Mouse (Mus musculus) kidney, postnatal 0 days (tissue): ENCODE data around the gene Rbm4b. TPM values are rescaled to one million over a fixed set of nuclear protein-coding genes. Genes with fewer than 3 reads are reported as not detected.
A peak's percentile ranks its signal among the peaks of the same experiment; 100 is the strongest.

Experiments
- ATAC-seq: fragments of 200-750 bp; cut with Nextera tagmentation; replicated peaks from 2 replicates; pipeline ENCODE4 v1.8.0; 2017; ENCODE audit warnings: low read depth, moderate number of reproducible peaks, moderate TSS enrichment, moderate library complexity; ENCODE audit not compliant: low FRiP score
- DNase-seq: peaks from one replicate; pipeline ENCODE4 v3.0.0-alpha.2; 2016; ENCODE audit warnings: low spot score
- H3K27ac ChIP-seq: fragments of 300-500 bp; sonication (generic); 2 replicates; pipeline ENCODE4 v1.5.1; 2014; ENCODE audit warnings: mild to moderate bottlenecking
- H3K27me3 ChIP-seq: fragments of 300-500 bp; sonication (generic); 2 replicates; pipeline ENCODE4 v1.6.1; 2014; ENCODE audit warnings: low read length, mixed read lengths; ENCODE audit not compliant: insufficient read depth
- H3K36me3 ChIP-seq: fragments of 300-500 bp; sonication (generic); 2 replicates; pipeline ENCODE4 v1.6.1; 2014; ENCODE audit warnings: low read length, mixed read lengths; ENCODE audit not compliant: insufficient read depth
- H3K4me1 ChIP-seq: fragments of 300-500 bp; sonication (generic); replicated peaks from 2 replicates; pipeline ENCODE4 v1.6.1; 2014; ENCODE audit warnings: antibody characterized with exemption, low read length, mixed read lengths; ENCODE audit not compliant: insufficient read depth
- H3K4me2 ChIP-seq: fragments of 300-500 bp; sonication (generic); 2 replicates; pipeline ENCODE4 v1.6.1; 2014; ENCODE audit warnings: mild to moderate bottlenecking, low read length, moderate library complexity, mixed read lengths
- H3K4me3 ChIP-seq: fragments of 300-500 bp; sonication (generic); replicated peaks from 2 replicates; pipeline ENCODE4 v1.5.1; 2014; ENCODE audit warnings: low read depth, low read length
- H3K9ac ChIP-seq: fragments of 300-500 bp; sonication (generic); 2 replicates; pipeline ENCODE4 v1.6.1; 2014; ENCODE audit warnings: low read depth, low read length
- H3K9me3 ChIP-seq: fragments of 300-500 bp; sonication (generic); replicated peaks from 2 replicates; pipeline ENCODE4 v1.6.1; 2016; ENCODE audit warnings: low read length, inconsistent platforms, mixed read lengths
- CTCF ChIP-seq: IDR thresholded peaks from 2 replicates; pipeline ENCODE4 v1.5.1; 2016; ENCODE audit warnings: antibody characterized with exemption, low read depth, mild to moderate bottlenecking, moderate library complexity
- WGBS: fragments of 180-500 bp; shearing (Covaris S2); extraction: QIAGEN DNeasy Blood & Tissue Kit; methylation state at CpG from one replicate; pipeline ENCODE4 v1.1.7; 2014; 5-methylcytosine and 5-hydroxymethylcytosine counted together
- polyA plus RNA-seq: library from polyadenylated mRNA; unstranded; fragments of >200 nt; fragmentation: Nextera tagmentation; extraction: Ambion mirVana; gene quantifications from 2 replicates; pipeline ENCODE4 v1.2.1, GENCODE M21; 2015

Gene Rbm4b
- polyA plus RNA-seq, 1 experiment from 2014 or later, result 44.9 TPM

DNA sequence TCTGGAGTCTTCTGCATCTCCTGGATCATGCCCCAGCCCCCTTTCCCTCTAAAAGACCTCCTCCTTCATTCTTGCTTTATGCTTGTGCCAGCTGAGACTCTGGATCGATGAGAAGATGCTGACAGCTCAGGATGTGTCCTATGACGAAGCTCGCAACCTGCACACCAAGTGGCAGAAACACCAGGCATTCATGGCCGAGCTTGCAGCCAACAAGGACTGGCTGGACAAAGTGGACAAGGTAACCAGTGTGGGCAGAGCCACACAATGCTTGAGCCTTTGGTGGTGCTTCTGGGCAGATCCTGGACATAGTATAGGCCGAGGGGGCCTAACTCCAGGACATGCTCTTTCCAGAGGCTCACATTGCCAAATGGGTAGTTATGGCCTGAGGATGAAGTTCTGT lies 16.5 kb upstream of the Rbm4b start:
- no peak overlapping the region for H3K27ac ChIP-seq
- no peak for DNase-seq
- ATAC-seq, result no peak
- H3K27me3 ChIP-seq, result no peaks in the 10 kb centered on the region
- no peaks in the 10 kb centered on the region for H3K4me1 ChIP-seq
- TF ChIP-seq CTCF, result no peak
- H3K9ac ChIP-seq, result no peak overlapping the region
- no peak overlapping the region for H3K4me2 ChIP-seq
- WGBS, result 89% methylated on average over 5 of the region's 5 CpGs
- H3K36me3 ChIP-seq, result peaks cover 12% of the 10 kb centered on the region; the same call in 1 of the 2 replicates
- H3K4me3 ChIP-seq, result no peak overlapping the region
- no peaks in the 10 kb centered on the region for H3K9me3 ChIP-seq

DNA sequence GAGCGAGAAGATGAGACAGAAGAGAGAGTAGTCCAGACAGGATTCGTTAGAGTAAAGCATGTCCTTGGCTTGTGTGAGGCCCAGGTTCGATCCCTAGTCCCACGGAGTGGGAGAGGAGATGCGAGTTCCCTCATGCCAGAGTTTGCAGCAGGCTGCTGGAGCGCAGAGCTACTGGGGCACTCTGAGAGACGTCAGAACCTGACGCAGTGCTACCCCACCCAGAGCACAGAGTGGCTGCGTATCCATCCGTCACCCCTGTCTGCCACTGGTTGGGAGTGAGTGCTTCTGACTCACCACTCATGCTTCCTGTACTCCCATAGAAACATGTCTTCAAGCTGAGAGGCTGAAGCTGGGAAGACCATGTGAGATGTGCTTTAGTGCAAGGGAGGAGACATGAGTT lies 14.8 kb upstream of the Rbm4b start:
- no peak for ATAC-seq
- Histone ChIP-seq H3K27me3 (no peaks in the 10 kb centered on the region), H3K36me3 (peaks cover 12% of the 10 kb centered on the region; the same call in 1 of the 2 replicates), H3K4me1 (no peaks in the 10 kb centered on the region), H3K4me2 (no peak overlapping the region), H3K9me3 (no peaks in the 10 kb centered on the region), H3K4me3 (no peak overlapping the region), H3K9ac (no peak overlapping the region), H3K27ac (no peak overlapping the region)
- WGBS, result 69% methylated on average over 10 of the region's 10 CpGs
- DNase-seq, result no peak
- no peak for TF ChIP-seq CTCF

DNA sequence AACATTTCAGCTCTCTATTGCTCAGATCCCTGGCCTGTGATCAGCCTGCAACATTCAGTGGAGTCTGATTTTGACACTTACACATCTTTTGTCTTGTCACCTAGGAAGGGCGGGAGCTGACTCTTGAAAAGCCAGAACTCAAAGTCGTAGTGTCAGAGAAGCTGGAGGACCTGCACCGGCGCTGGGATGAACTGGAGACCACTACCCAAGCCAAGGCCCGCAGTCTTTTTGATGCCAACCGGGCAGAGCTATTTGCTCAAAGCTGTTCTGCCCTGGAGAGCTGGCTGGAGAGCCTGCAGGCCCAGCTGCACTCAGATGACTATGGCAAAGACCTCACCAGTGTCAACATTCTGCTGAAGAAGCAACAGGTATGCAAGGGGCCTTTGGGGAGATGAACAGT lies 14.1 kb upstream of the Rbm4b start:
- TF ChIP-seq CTCF, result no peak
- Histone ChIP-seq H3K9me3 (no peaks in the 10 kb centered on the region), H3K4me3 (no peak overlapping the region), H3K4me1 (no peaks in the 10 kb centered on the region), H3K9ac (no peak overlapping the region), H3K27ac (no peak overlapping the region), H3K36me3 (peaks cover 12% of the 10 kb centered on the region; the same call in 1 of the 2 replicates), H3K4me2 (no peak overlapping the region), H3K27me3 (no peaks in the 10 kb centered on the region)
- ATAC-seq (no peak), DNase-seq (no peak)
- 91% methylated on average over 6 of the region's 6 CpGs for WGBS

DNA sequence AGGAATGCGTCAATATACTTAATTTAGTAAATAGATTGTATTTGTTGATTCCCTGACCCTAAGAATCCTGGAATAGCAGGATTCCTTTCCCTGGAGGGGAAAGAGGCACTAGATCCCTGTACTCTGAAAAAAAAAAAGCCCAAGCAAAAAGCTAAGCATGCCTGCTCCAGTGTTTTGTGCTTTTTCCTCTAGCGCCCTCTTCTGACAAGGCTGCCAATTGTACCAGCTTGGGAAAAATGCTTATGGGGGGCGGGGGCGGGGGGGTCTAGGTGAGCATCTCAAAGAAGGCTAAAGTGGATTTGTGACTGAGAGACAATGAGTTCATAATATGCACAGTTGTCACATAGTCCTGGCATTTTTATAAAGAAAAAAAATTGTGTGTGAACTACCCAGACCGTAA lies 12.8 kb upstream of the Rbm4b start:
- no peak overlapping the region for H3K4me3 ChIP-seq
- H3K4me1 ChIP-seq, result no peaks in the 10 kb centered on the region
- WGBS, result 43% methylated on average over 5 of the region's 5 CpGs
- H3K36me3 ChIP-seq, result peaks cover 17% of the 10 kb centered on the region; the same call in 1 of the 2 replicates
- TF ChIP-seq CTCF, result peak; percentile 69
- no peak overlapping the region for H3K27ac ChIP-seq
- H3K4me2 ChIP-seq, result no peak overlapping the region
- no peak overlapping the region for H3K9ac ChIP-seq
- ATAC-seq, result no peak
- H3K9me3 ChIP-seq, result no peaks in the 10 kb centered on the region
- H3K27me3 ChIP-seq, result no peaks in the 10 kb centered on the region
- DNase-seq, result peak; percentile 65

DNA sequence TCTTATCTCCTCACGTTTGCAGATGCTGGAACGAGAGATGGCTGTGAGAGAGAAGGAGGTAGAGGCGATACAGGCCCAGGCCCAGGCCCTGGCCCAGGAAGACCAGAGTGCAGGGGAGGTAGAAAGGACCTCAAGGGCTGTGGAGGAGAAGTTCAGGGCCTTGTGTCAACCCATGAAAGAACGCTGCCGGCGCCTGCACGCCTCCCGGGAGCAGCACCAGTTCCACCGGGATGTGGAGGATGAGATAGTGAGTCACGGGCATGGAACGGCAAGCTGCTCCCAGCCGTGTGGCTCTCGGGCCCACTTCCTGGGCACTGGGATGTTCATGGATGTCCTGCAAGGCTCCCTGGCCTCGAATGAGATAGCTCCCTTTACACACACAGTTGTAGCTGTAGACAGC lies 12.3 kb upstream of the Rbm4b start:
- H3K4me1 ChIP-seq, result no peaks in the 10 kb centered on the region
- H3K27me3 ChIP-seq, result no peaks in the 10 kb centered on the region
- no peak for ATAC-seq
- DNase-seq, result no peak
- H3K4me3 ChIP-seq, result no peak overlapping the region
- H3K9ac ChIP-seq, result no peak overlapping the region
- WGBS, result 58% methylated on average over 14 of the region's 14 CpGs
- H3K9me3 ChIP-seq, result no peaks in the 10 kb centered on the region
- no peak overlapping the region for H3K27ac ChIP-seq
- TF ChIP-seq CTCF, result no peak
- peaks cover 17% of the 10 kb centered on the region; the same call in 1 of the 2 replicates for H3K36me3 ChIP-seq
- H3K4me2 ChIP-seq, result no peak overlapping the region

DNA sequence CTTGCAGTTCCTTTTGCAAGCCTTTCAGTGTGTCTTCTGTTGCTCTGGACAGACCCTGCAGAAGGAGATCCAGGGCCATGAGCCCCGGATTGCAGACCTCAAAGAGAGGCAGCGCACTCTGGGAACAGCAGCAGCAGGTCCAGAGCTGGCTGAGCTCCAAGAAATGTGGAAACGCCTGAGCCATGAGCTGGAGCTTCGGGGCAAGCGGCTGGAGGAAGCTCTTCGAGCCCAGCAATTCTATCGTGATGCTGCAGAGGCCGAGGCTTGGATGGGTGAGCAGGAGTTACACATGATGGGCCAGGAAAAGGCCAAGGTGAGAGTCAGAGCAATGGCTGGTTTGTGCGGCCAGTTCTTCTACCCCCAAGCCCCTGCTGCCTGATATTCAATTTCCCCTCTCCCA lies 11.2 kb upstream of the Rbm4b start:
- DNase-seq, result peak; percentile 32
- Histone ChIP-seq H3K36me3 (peaks cover 17% of the 10 kb centered on the region; the same call in 1 of the 2 replicates), H3K4me2 (no peak overlapping the region), H3K4me1 (no peaks in the 10 kb centered on the region), H3K9me3 (no peaks in the 10 kb centered on the region), H3K27me3 (no peaks in the 10 kb centered on the region), H3K4me3 (no peak overlapping the region), H3K27ac (no peak overlapping the region), H3K9ac (no peak overlapping the region)
- no peak for ATAC-seq
- 37% methylated on average over 9 of the region's 9 CpGs for WGBS
- no peak for TF ChIP-seq CTCF

DNA sequence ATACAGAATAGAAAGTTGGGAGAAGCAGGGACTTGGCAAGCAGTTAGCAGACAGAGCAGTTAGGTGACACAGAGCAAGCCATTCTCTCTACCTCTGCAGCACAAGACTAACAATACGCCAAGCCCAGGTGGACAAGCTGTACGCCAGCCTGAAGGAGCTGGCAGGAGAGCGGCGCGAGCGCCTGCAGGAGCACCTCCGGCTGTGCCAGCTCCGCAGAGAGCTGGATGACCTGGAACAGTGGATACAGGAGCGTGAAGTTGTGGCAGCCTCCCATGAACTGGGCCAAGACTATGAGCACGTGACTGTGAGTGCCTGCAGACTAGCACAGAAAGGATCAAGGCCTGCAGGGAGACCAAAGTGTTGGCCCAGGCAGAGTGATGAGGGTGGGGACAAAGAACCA lies 10.6 kb upstream of the Rbm4b start:
- H3K27ac ChIP-seq, result no peak overlapping the region
- H3K4me3 ChIP-seq, result no peak overlapping the region
- ATAC-seq (no peak), DNase-seq (no peak)
- H3K36me3 ChIP-seq, result peaks cover 14% of the 10 kb centered on the region; the same call in 1 of the 2 replicates
- H3K27me3 ChIP-seq, result no peaks in the 10 kb centered on the region
- no peak overlapping the region for H3K4me2 ChIP-seq
- no peaks in the 10 kb centered on the region for H3K9me3 ChIP-seq
- H3K4me1 ChIP-seq, result no peaks in the 10 kb centered on the region
- TF ChIP-seq CTCF, result no peak
- H3K9ac ChIP-seq, result no peak overlapping the region
- 93% methylated on average over 10 of the region's 10 CpGs for WGBS
